8 mouse cellular contexts compared by ENCODE assay signal in the genomic region with DNA sequence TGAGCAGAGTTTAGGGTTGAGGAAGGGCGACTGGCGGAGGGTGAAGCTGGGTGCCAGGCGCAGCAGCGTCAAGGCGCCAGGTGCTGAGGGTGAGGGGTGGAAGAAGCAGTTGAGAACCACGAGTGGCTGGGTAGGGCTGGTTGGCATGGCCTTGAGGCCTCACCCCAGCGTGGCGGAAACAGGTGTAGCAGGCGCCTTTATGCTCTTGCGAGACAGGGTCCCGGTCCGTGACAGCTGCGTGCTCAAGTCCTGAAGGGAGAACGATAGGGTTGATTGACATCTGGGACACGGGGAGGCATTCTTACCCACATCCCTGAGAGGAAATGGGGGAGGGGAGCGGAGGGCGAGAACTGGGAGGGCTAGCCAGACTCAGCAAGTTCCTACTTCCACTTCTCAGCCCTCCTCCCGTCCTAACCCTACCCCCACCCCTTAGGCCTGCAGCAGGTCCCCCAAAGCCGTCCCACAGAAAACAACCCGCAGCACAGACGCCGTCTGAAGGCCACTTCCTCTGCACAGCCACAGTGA. TPM values are rescaled to one million over a fixed set of nuclear protein-coding genes. Genes with fewer than 3 reads are reported as not detected.
DNase-seq lines count a peak whose midpoint lies in the region; ATAC-seq and TF ChIP-seq lines count a peak whose summit lies in the region.
"Had no signal": no experiment of that assay in that cellular context is flagged by ENCODE, and none has a peak within 500 bp of the region (broad histone marks: within the 10 kb centered on the region; RNA-seq: fewer than 3 reads in every experiment).

No protein-coding gene starts in this region.

- H3K4me1 ChIP-seq in midbrain, embryonic 10.5 days: peaks cover 61% of the 10 kb centered on the region
- H3K4me1 ChIP-seq in midbrain, postnatal 0 days (ENCODE audit: insufficient read depth, low read length): peaks cover 8% of the 10 kb centered on the region; the same call in 1 of the 2 replicates
- H3K4me1 ChIP-seq in hindbrain, embryonic 16.5 days (ENCODE audit: control insufficient read depth, insufficient read depth, low read depth, low read length): peaks cover 26% of the 10 kb centered on the region
- peaks cover 69% of the 10 kb centered on the region for H3K4me1 ChIP-seq in liver, postnatal 0 days (ENCODE audit: insufficient read depth)
- peaks cover 72% of the 10 kb centered on the region for H3K4me1 ChIP-seq in spleen, adult 2 months (ENCODE audit: control insufficient read depth, insufficient read depth, insufficient read length)

- H3K9ac ChIP-seq in midbrain, postnatal 0 days (replicated peaks; ENCODE audit: low read length, poor library complexity, severe bottlenecking): no peak overlapping the region
- H3K9ac ChIP-seq in hindbrain, embryonic 16.5 days (ENCODE audit: low read depth, low read length): peak overlapping the region; percentile 20; the same call in 1 of the 2 replicates
- peak overlapping the region; percentile 1; the same call in 1 of the 2 replicates for H3K9ac ChIP-seq in liver, postnatal 0 days (replicated peaks)

- no peak; the same call in 1 of the 2 replicates for TF ChIP-seq POLR2A in spleen, adult 2 months (IDR thresholded peaks at IDR 0.05; ENCODE audit: low read depth, low read length)

- DNase-seq in midbrain, embryonic 10.5 days (ENCODE audit: low spot score): peak; percentile 24
- DNase-seq in midbrain, postnatal 0 days (ENCODE audit: low spot score): no peak
- DNase-seq in brain, adult 2 months (ENCODE audit: low read depth, low spot score): peak; percentile 70
- DNase-seq in liver, postnatal 0 days: peak; percentile 72
- DNase-seq in spleen, adult 2 months (ENCODE audit: low read depth in 1 of 2, low spot score in 2 of 2): peak; percentile 64 to 81
- no peak for DNase-seq in urinary bladder, postnatal 14 days (ENCODE audit: low spot score)

- no peak for ATAC-seq in midbrain, postnatal 0 days (ENCODE audit: low FRiP score)
- ATAC-seq in hindbrain, embryonic 16.5 days: no peak
- ATAC-seq in liver, postnatal 0 days: peak; percentile 52

- no peak for TF ChIP-seq EP300 in liver, postnatal 0 days (IDR thresholded peaks at IDR 0.05; ENCODE audit: low read depth)

- H3K4me2 ChIP-seq in midbrain, postnatal 0 days (ENCODE audit: low read depth, low read length, poor library complexity, severe bottlenecking): no peak overlapping the region
- H3K4me2 ChIP-seq in hindbrain, embryonic 16.5 days (ENCODE audit: low read length): peak overlapping the region; percentile 5; the same call in 1 of the 2 replicates
- H3K4me2 ChIP-seq in liver, postnatal 0 days (ENCODE audit: low read depth, low read length): peak overlapping the region; percentile 54

- no peak overlapping the region for H3K27ac ChIP-seq in midbrain, embryonic 10.5 days (replicated peaks)
- H3K27ac ChIP-seq in midbrain, postnatal 0 days (ENCODE audit: low read depth, low read length): no peak overlapping the region
- no peak overlapping the region for H3K27ac ChIP-seq in hindbrain, embryonic 16.5 days (ENCODE audit: low read depth, low read length)
- peak overlapping the region; percentile 74 for H3K27ac ChIP-seq in liver, postnatal 0 days (ENCODE audit: low read depth)
- H3K27ac ChIP-seq in spleen, adult 2 months (ENCODE audit: insufficient read depth, low read length): peak overlapping the region; percentile 90

- WGBS in midbrain, embryonic 10.5 days: 6% methylated on average over 22 of the region's 22 CpGs
- WGBS in midbrain, postnatal 0 days: 7% methylated on average over 21 of the region's 22 CpGs
- 6% methylated on average over 21 of the region's 22 CpGs for whole genome bisulfite sequencing in hindbrain, embryonic 16.5 days
- WGBS in liver, postnatal 0 days (ENCODE audit: insufficient replicate concordance): 4% methylated on average over 22 of the region's 22 CpGs
- WGBS in spleen, adult 2 months: 4% methylated on average over 22 of the region's 22 CpGs

- H3K36me3 ChIP-seq in midbrain, embryonic 10.5 days: no peaks in the 10 kb centered on the region
- H3K36me3 ChIP-seq in midbrain, postnatal 0 days (ENCODE audit: insufficient read depth, low read length): no peaks in the 10 kb centered on the region
- no peaks in the 10 kb centered on the region for H3K36me3 ChIP-seq in hindbrain, embryonic 16.5 days (ENCODE audit: control insufficient read depth, insufficient read depth, low read length)
- peaks cover 5% of the 10 kb centered on the region; the same call in 1 of the 2 replicates for H3K36me3 ChIP-seq in liver, postnatal 0 days (replicated peaks; ENCODE audit: insufficient read depth, low read length)
- peaks cover 17% of the 10 kb centered on the region for H3K36me3 ChIP-seq in spleen, adult 2 months (ENCODE audit: control insufficient read depth, insufficient read depth, low read length)

- H3K4me3 ChIP-seq in midbrain, embryonic 10.5 days: peak overlapping the region; percentile 14
- no peak overlapping the region for H3K4me3 ChIP-seq in midbrain, postnatal 0 days (ENCODE audit: low read depth, low read length)
- H3K4me3 ChIP-seq in hindbrain, embryonic 16.5 days (ENCODE audit: low read length): no peak overlapping the region
- no peak overlapping the region for H3K4me3 ChIP-seq in liver, postnatal 0 days (ENCODE audit: low read depth, low read length)
- H3K4me3 ChIP-seq in spleen, adult 2 months (ENCODE audit: extremely low read depth, insufficient read depth, insufficient read length): peak overlapping the region; percentile 25; the same call in 1 of the 2 replicates

- peaks cover 89% of the 10 kb centered on the region for H3K27me3 ChIP-seq in midbrain, embryonic 10.5 days (ENCODE audit: low read depth, poor library complexity, severe bottlenecking)
- peaks cover 64% of the 10 kb centered on the region for H3K27me3 ChIP-seq in midbrain, postnatal 0 days (ENCODE audit: insufficient read depth, low read length)
- peaks cover 58% of the 10 kb centered on the region for H3K27me3 ChIP-seq in hindbrain, embryonic 16.5 days (replicated peaks; ENCODE audit: control insufficient read depth, insufficient read depth, low read length)
- peaks cover 45% of the 10 kb centered on the region for H3K27me3 ChIP-seq in liver, postnatal 0 days (ENCODE audit: insufficient read depth, low read length)
- H3K27me3 ChIP-seq in spleen, adult 2 months (ENCODE audit: control insufficient read depth, insufficient read depth, low read length): no peaks in the 10 kb centered on the region

- TF ChIP-seq CTCF in midbrain, postnatal 0 days (IDR thresholded peaks at IDR 0.05): no peak
- no peak for TF ChIP-seq CTCF in liver, postnatal 0 days (IDR thresholded peaks at IDR 0.05; ENCODE audit: low read depth)
- no peak for TF ChIP-seq CTCF in spleen, adult 2 months (IDR thresholded peaks at IDR 0.05; ENCODE audit: extremely low read depth, insufficient read depth, insufficient read length, insufficient replicate concordance)

- no peaks in the 10 kb centered on the region for H3K9me3 ChIP-seq in midbrain, embryonic 10.5 days (replicated peaks)
- no peaks in the 10 kb centered on the region for H3K9me3 ChIP-seq in midbrain, postnatal 0 days (ENCODE audit: low read length)
- H3K9me3 ChIP-seq in hindbrain, embryonic 16.5 days (ENCODE audit: control insufficient read depth, low read length): no peaks in the 10 kb centered on the region
- H3K9me3 ChIP-seq in liver, postnatal 0 days (ENCODE audit: low read length): no peaks in the 10 kb centered on the region

RNA-seq across cellular contexts. Expression of a gene that starts 2.8 kb away (rescaled TPM):
- 4.4 and 6.1 TPM in 2 replicates for polyA plus RNA-seq in midbrain, embryonic 10.5 days (2016; fragmentation: Nextera tagmentation; extraction: Ambion mirVana)
- total RNA-seq in midbrain, postnatal 0 days (2014; rRNA removed): 2.9 and 3.3 TPM in 2 replicates
- polyA plus RNA-seq in midbrain, postnatal 0 days (2015; fragmentation: Nextera tagmentation; extraction: Ambion mirVana): 2.4 TPM in 2 replicates
- polyA plus RNA-seq in hindbrain, embryonic 16.5 days (2015; fragmentation: Nextera tagmentation; extraction: Ambion mirVana): 3.7 and 3.9 TPM in 2 replicates
- polyA plus RNA-seq in liver, postnatal 0 days (2015; fragmentation: Nextera tagmentation; extraction: Ambion mirVana): 30.2 and 32.2 TPM in 2 replicates
- 28.3 and 30.4 TPM in 2 replicates for polyA plus RNA-seq in spleen, adult 2 months (2012; rRNA removed)

RNA-seq across cellular contexts. Expression of a gene that starts 8.1 kb away (rescaled TPM):
- 3.5 and 3.6 TPM in 2 replicates for polyA plus RNA-seq in midbrain, embryonic 10.5 days (2016; fragmentation: Nextera tagmentation; extraction: Ambion mirVana)
- total RNA-seq in midbrain, postnatal 0 days (2014; rRNA removed): 1.0 and 1.1 TPM in 2 replicates
- 1.5 TPM in 2 replicates for polyA plus RNA-seq in midbrain, postnatal 0 days (2015; fragmentation: Nextera tagmentation; extraction: Ambion mirVana)
- polyA plus RNA-seq in hindbrain, embryonic 16.5 days (2015; fragmentation: Nextera tagmentation; extraction: Ambion mirVana): 2.4 and 2.6 TPM in 2 replicates
- 9.8 and 10.2 TPM in 2 replicates for polyA plus RNA-seq in liver, postnatal 0 days (2015; fragmentation: Nextera tagmentation; extraction: Ambion mirVana)
- 166 and 238 TPM in 2 replicates for polyA plus RNA-seq in spleen, adult 2 months (2012; rRNA removed)

RNA-seq across cellular contexts. Expression of a gene that starts 9.9 kb away (rescaled TPM):
- 0.30 TPM in 1 of 2 replicates, not detected in the other for polyA plus RNA-seq in midbrain, embryonic 10.5 days (2016; fragmentation: Nextera tagmentation; extraction: Ambion mirVana)
- 0.85 and 2.1 TPM in 2 replicates for total RNA-seq in midbrain, postnatal 0 days (2014; rRNA removed)
- polyA plus RNA-seq in midbrain, postnatal 0 days (2015; fragmentation: Nextera tagmentation; extraction: Ambion mirVana): not detected in 2 replicates
- 0.54 TPM in 1 of 2 replicates, not detected in the other for polyA plus RNA-seq in hindbrain, embryonic 16.5 days (2015; fragmentation: Nextera tagmentation; extraction: Ambion mirVana)
- 1.9 and 2.0 TPM in 2 replicates for polyA plus RNA-seq in liver, postnatal 0 days (2015; fragmentation: Nextera tagmentation; extraction: Ambion mirVana)
- 34.5 and 42.5 TPM in 2 replicates for polyA plus RNA-seq in spleen, adult 2 months (2012; rRNA removed)
- polyA plus RNA-seq: stomach, embryonic 14.5 days had no signal

Comparison
In these comparisons a context has a peak if more than half of its experiments do, and no peak if none do; other contexts are left out.
1. DNase-seq: peak in midbrain, embryonic 10.5 days (single experiment), brain, adult 2 months (single experiment), liver, postnatal 0 days (single experiment) and spleen, adult 2 months (2 of 2); none in midbrain, postnatal 0 days (single experiment) and urinary bladder, postnatal 14 days (single experiment).
2. H3K4me3 ChIP-seq: peak in midbrain, embryonic 10.5 days (single experiment) and spleen, adult 2 months (single experiment); none in midbrain, postnatal 0 days (single experiment), hindbrain, embryonic 16.5 days (single experiment) and liver, postnatal 0 days (single experiment).
3. H3K27ac ChIP-seq: peak in liver, postnatal 0 days (single experiment) and spleen, adult 2 months (single experiment); none in midbrain, embryonic 10.5 days (single experiment), midbrain, postnatal 0 days (single experiment) and hindbrain, embryonic 16.5 days (single experiment).
4. RNA of a gene that starts 8.1 kb away (polyA plus RNA-seq): 166 to 238 TPM in spleen, adult 2 months; 9.8 to 10.2 TPM in liver, postnatal 0 days, 3.5 to 3.6 TPM in midbrain, embryonic 10.5 days, 2.4 to 2.6 TPM in hindbrain, embryonic 16.5 days and 1.5 TPM in midbrain, postnatal 0 days; every median in the first group is over 10 times any median in the second.
5. RNA of a gene that starts 9.9 kb away (polyA plus RNA-seq): 34.5 to 42.5 TPM in spleen, adult 2 months; 1.9 to 2.0 TPM in liver, postnatal 0 days, 0.30 TPM in midbrain, embryonic 10.5 days, not detected in midbrain, postnatal 0 days and 0.54 TPM in hindbrain, embryonic 16.5 days; every median in the first group is over 10 times any median in the second.